Mouse (Mus musculus): ENCODE measurements around the gene Amer2.

DNA sequence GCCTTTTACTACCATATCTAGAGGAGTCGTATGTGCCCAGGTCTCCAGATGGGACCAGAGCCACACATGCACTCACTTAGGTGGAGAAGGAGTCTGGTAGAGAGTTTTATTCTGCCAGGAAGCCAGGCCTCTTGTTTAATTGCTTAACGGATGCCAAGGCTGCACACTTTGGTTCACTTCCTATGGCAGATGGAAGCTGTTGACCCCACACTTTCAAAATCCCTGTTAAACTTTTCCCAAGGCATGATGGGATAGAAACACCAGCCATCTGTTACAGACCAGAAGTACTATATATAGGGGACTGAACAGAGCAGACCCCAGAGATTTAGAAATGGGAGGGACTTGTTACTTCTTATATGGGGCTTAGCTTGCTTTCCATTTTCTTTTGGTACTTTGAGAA lies 32.8 kb downstream of the Amer2 start:
- TF ChIP-seq CTCF (IDR thresholded peaks at IDR 0.05; ENCODE audit: extremely low read depth, insufficient read depth, insufficient read length, insufficient replicate concordance) (no peak), POLR2A (IDR thresholded peaks at IDR 0.05; ENCODE audit: low read depth, low read length) (no peak)
